Mouse (Mus musculus): ENCODE results near the gene Uncx.

DNA sequence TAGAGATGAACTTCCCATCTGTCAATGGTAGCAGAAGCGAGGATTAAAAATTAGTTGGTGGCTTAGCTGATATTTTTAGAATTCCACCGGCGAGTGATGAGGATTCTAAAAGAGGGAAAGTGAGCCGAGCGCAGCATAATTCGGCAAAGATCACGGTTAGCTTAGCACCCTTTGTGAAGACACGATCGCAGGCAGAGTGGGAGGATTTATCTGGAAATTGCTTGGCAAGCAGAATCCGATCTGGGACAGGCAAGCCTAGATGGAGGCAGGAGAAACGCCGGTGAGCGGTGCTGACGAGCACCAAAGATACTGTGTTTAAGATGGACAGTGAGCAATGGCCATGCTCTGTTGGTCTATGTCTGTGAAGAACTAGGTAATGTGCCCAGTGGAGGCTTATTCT is 41.0 kb upstream of the Uncx start:
- TF ChIP-seq GABPA (IDR thresholded peaks at IDR 0.05; ENCODE audit: insufficient replicate concordance, low read depth, low read length) (no peak), POLR2A (IDR thresholded peaks at IDR 0.05; ENCODE audit: low read depth, low read length) (no peak), CTCF (conservative IDR thresholded peaks at IDR 0.05 in 1 of 2, IDR thresholded peaks at IDR 0.05 in 1 of 2; ENCODE audit: low read depth in 2 of 2, low read length in 2 of 2) (no peak), MAFK (IDR thresholded peaks at IDR 0.05; ENCODE audit: insufficient replicate concordance, low read length) (no peak), USF1 (IDR thresholded peaks at IDR 0.05; ENCODE audit: low read depth, low read length) (no peak), TCF12 (IDR thresholded peaks at IDR 0.05; ENCODE audit: low read depth, low read length) (no peak), USF2 (conservative IDR thresholded peaks at IDR 0.05; ENCODE audit: low read depth, low read length) (no peak), HCFC1 (IDR thresholded peaks at IDR 0.05; ENCODE audit: low read depth, low read length) (no peak), JUN (IDR thresholded peaks at IDR 0.05; ENCODE audit: insufficient read depth, low read depth, low read length) (no peak), EP300 (IDR thresholded peaks at IDR 0.05; ENCODE audit: low read length) (no peak)

Measured in CH12.LX (cell line).